Mouse (Mus musculus): Measurements from ENCODE around the gene Xrn1. TPM values are rescaled to one million over a fixed set of nuclear protein-coding genes. Genes with fewer than 3 reads are reported as not detected.

Gene Xrn1
- total and polyA plus RNA-seq, 3 experiments = 3.1 to 64.9 (median 32.0) TPM

- ATAC-seq (ENCODE audit: extremely low read depth, insufficient number of reproducible peaks, low FRiP score, poor library complexity, severe bottlenecking) (no peak), DNase-seq (ENCODE audit: low spot score) (no peak)
- no peaks in the 10 kb centered on the region for H3K36me3 ChIP-seq (replicated peaks)
- TF ChIP-seq TAL1 (conservative IDR thresholded peaks at IDR 0.05; ENCODE audit: low read depth, low read length) (no peak), CTCF (IDR thresholded peaks at IDR 0.05; ENCODE audit: low read depth, low read length) (no peak), GATA2 (IDR thresholded peaks at IDR 0.05; ENCODE audit: borderline replicate concordance, low read depth, low read length) (no peak), GATA1 (IDR thresholded peaks at IDR 0.05; ENCODE audit: borderline replicate concordance, low read length) (no peak), POLR2AphosphoS5 (IDR thresholded peaks at IDR 0.05; ENCODE audit: insufficient replicate concordance, low read depth, low read length) (no peak)
- H3K4me3 ChIP-seq (ENCODE audit: low read depth, low read length) = no peak overlapping the region
- peaks cover 3% of the 10 kb centered on the region; the same call in 1 of the 2 replicates for H3K27me3 ChIP-seq (ENCODE audit: insufficient read depth, low read length)
- peaks cover 4% of the 10 kb centered on the region; the same call in 1 of the 2 replicates for H3K9me3 ChIP-seq (replicated peaks)
- H3K4me1 ChIP-seq (ENCODE audit: insufficient read depth, low read depth, low read length) = no peaks in the 10 kb centered on the region
Measured at GRCm38 (mm10) chr9:96093221-96093620, 138.7 kb downstream of the Xrn1 start.

- no peak for ATAC-seq (ENCODE audit: extremely low read depth, insufficient number of reproducible peaks, low FRiP score, poor library complexity, severe bottlenecking)
- peaks cover 4% of the 10 kb centered on the region; the same call in 1 of the 2 replicates for H3K9me3 ChIP-seq (replicated peaks)
Measured at GRCm38 (mm10) chr9:96094341-96094740, 139.8 kb downstream of the Xrn1 start.

GRCm38 (mm10) chr9:96095192-96095591 is 140.6 kb downstream of the Xrn1 start:
- Histone ChIP-seq H3K9me3 (replicated peaks) (peaks cover 7% of the 10 kb centered on the region; the same call in 1 of the 2 replicates), H3K4me1 (ENCODE audit: insufficient read depth, low read depth, low read length) (no peaks in the 10 kb centered on the region), H3K4me3 (ENCODE audit: low read depth, low read length) (no peak overlapping the region), H3K27me3 (ENCODE audit: insufficient read depth, low read length) (peaks cover 3% of the 10 kb centered on the region; the same call in 1 of the 2 replicates), H3K36me3 (replicated peaks) (no peaks in the 10 kb centered on the region)
- ATAC-seq (ENCODE audit: extremely low read depth, insufficient number of reproducible peaks, low FRiP score, poor library complexity, severe bottlenecking) (no peak), DNase-seq (ENCODE audit: low spot score) (no peak)
- TF ChIP-seq CTCF (IDR thresholded peaks at IDR 0.05; ENCODE audit: low read depth, low read length) (no peak), GATA1 (IDR thresholded peaks at IDR 0.05; ENCODE audit: borderline replicate concordance, low read length) (no peak), GATA2 (IDR thresholded peaks at IDR 0.05; ENCODE audit: borderline replicate concordance, low read depth, low read length) (no peak), POLR2AphosphoS5 (IDR thresholded peaks at IDR 0.05; ENCODE audit: insufficient replicate concordance, low read depth, low read length) (no peak), TAL1 (conservative IDR thresholded peaks at IDR 0.05; ENCODE audit: low read depth, low read length) (no peak)

More at GRCm38 (mm10) chr9:96094341-96094740, 139.8 kb downstream of the Xrn1 start:
- no peaks in the 10 kb centered on the region for H3K36me3 ChIP-seq (replicated peaks)
- H3K4me3 ChIP-seq (ENCODE audit: low read depth, low read length) = no peak overlapping the region
- TF ChIP-seq POLR2AphosphoS5 (IDR thresholded peaks at IDR 0.05; ENCODE audit: insufficient replicate concordance, low read depth, low read length) = no peak
- no peak for TF ChIP-seq GATA2 (IDR thresholded peaks at IDR 0.05; ENCODE audit: borderline replicate concordance, low read depth, low read length)
- no peak for TF ChIP-seq GATA1 (IDR thresholded peaks at IDR 0.05; ENCODE audit: borderline replicate concordance, low read length)
- TF ChIP-seq TAL1 (conservative IDR thresholded peaks at IDR 0.05; ENCODE audit: low read depth, low read length) = no peak
- TF ChIP-seq CTCF (IDR thresholded peaks at IDR 0.05; ENCODE audit: low read depth, low read length) = no peak
- DNase-seq (ENCODE audit: low spot score) = no peak
- H3K4me1 ChIP-seq (ENCODE audit: insufficient read depth, low read depth, low read length) = no peaks in the 10 kb centered on the region
- H3K27me3 ChIP-seq (ENCODE audit: insufficient read depth, low read length) = peaks cover 3% of the 10 kb centered on the region; the same call in 1 of the 2 replicates

GRCm38 (mm10) chr9:96102846-96103245 is 148.3 kb downstream of the Xrn1 start:
- DNase-seq (ENCODE audit: low spot score) = no peak
- Histone ChIP-seq H3K4me1 (ENCODE audit: insufficient read depth, low read depth, low read length) (no peaks in the 10 kb centered on the region), H3K27me3 (ENCODE audit: insufficient read depth, low read length) (0 out of 2 replicates have a peak, but pooled peaks cover 3% of the 10 kb centered on the region), H3K9me3 (replicated peaks) (peaks cover 2% of the 10 kb centered on the region; the same call in 1 of the 2 replicates), H3K36me3 (replicated peaks) (no peaks in the 10 kb centered on the region), H3K4me3 (ENCODE audit: low read depth, low read length) (no peak overlapping the region)
- TF ChIP-seq GATA2 (IDR thresholded peaks at IDR 0.05; ENCODE audit: borderline replicate concordance, low read depth, low read length) (no peak), GATA1 (IDR thresholded peaks at IDR 0.05; ENCODE audit: borderline replicate concordance, low read length) (no peak), POLR2AphosphoS5 (IDR thresholded peaks at IDR 0.05; ENCODE audit: insufficient replicate concordance, low read depth, low read length) (no peak), TAL1 (conservative IDR thresholded peaks at IDR 0.05; ENCODE audit: low read depth, low read length) (no peak), CTCF (IDR thresholded peaks at IDR 0.05; ENCODE audit: low read depth, low read length) (no peak)
- no peak for ATAC-seq (ENCODE audit: extremely low read depth, insufficient number of reproducible peaks, low FRiP score, poor library complexity, severe bottlenecking)

Other genes starting within 250 kb of the Xrn1 start
- not detected in 2 replicates for gene Trpc1, start 204.4 kb upstream of the Xrn1 start, total RNA-seq (2014; fragmentation: Nextera tagmentation)
- gene Trpc1, start 204.4 kb upstream of the Xrn1 start, total RNA-seq (2017) = 0.06 and 0.38 TPM in 2 replicates
- gene Trpc1, start 204.4 kb upstream of the Xrn1 start, polyA plus RNA-seq (2012) = not detected in 2 replicates
- not detected in 2 replicates for gene Pls1, start 109.4 kb upstream of the Xrn1 start, total RNA-seq (2014; fragmentation: Nextera tagmentation)
- gene Pls1, start 109.4 kb upstream of the Xrn1 start, total RNA-seq (2017) = under 0.01 and 0.16 TPM in 2 replicates
- gene Pls1, start 109.4 kb upstream of the Xrn1 start, polyA plus RNA-seq (2012) = not detected in 2 replicates
- 99.0 and 116 TPM in 2 replicates for gene Atr, start 97.2 kb upstream of the Xrn1 start, total RNA-seq (2014; fragmentation: Nextera tagmentation)
- 69.8 and 80.1 TPM in 2 replicates for gene Atr, start 97.2 kb upstream of the Xrn1 start, total RNA-seq (2017)
- gene Atr, start 97.2 kb upstream of the Xrn1 start, polyA plus RNA-seq (2012) = 5.1 and 6.9 TPM in 2 replicates
- gene Gk5, start 164.6 kb downstream of the Xrn1 start, total RNA-seq (2014; fragmentation: Nextera tagmentation) = 7.1 and 11.9 TPM in 2 replicates
- 5.1 and 6.2 TPM in 2 replicates for gene Gk5, start 164.6 kb downstream of the Xrn1 start, total RNA-seq (2017)
- gene Gk5, start 164.6 kb downstream of the Xrn1 start, polyA plus RNA-seq (2012) = 1.1 and 1.6 TPM in 2 replicates
- gene Tfdp2, start 241.5 kb downstream of the Xrn1 start, total RNA-seq (2014; fragmentation: Nextera tagmentation) = 72.1 and 101 TPM in 2 replicates
- 31.6 and 42.7 TPM in 2 replicates for gene Tfdp2, start 241.5 kb downstream of the Xrn1 start, total RNA-seq (2017)
- gene Tfdp2, start 241.5 kb downstream of the Xrn1 start, polyA plus RNA-seq (2012) = 8.0 and 10.7 TPM in 2 replicates

All from G1E (cell line).